Mouse (Mus musculus) liver, embryonic 12.5 days (tissue): ENCODE results near the gene Zc3h12b. TPM values are rescaled to one million over a fixed set of nuclear protein-coding genes. Genes with fewer than 3 reads are reported as not detected.

ENCODE experiments used
- ATAC-seq: fragments of 200-750 bp; cut with Nextera tagmentation; 2 replicates; pipeline ENCODE4 v1.8.0; 2017; ENCODE audit warnings: moderate number of reproducible peaks, mild to moderate bottlenecking, moderate library complexity
- H3K27ac ChIP-seq: fragments of 300-500 bp; sonication (generic); 2 replicates; pipeline ENCODE4 v1.5.1; 2016; ENCODE audit warnings: mild to moderate bottlenecking
- H3K27me3 ChIP-seq: fragments of 300-500 bp; sonication (generic); replicated peaks from 2 replicates; pipeline ENCODE4 v1.6.1; 2016; ENCODE audit warnings: mild to moderate bottlenecking, moderate library complexity
- H3K36me3 ChIP-seq: fragments of 300-500 bp; sonication (generic); 2 replicates; pipeline ENCODE4 v1.6.1; 2016; ENCODE audit warnings: mild to moderate bottlenecking, moderate library complexity
- H3K4me1 ChIP-seq: fragments of 300-500 bp; sonication (generic); 2 replicates; pipeline ENCODE4 v1.6.1; 2016
- H3K4me2 ChIP-seq: fragments of 300-500 bp; sonication (generic); 2 replicates; pipeline ENCODE4 v1.6.1; 2016; ENCODE audit warnings: mild to moderate bottlenecking, moderate library complexity
- H3K4me3 ChIP-seq: fragments of 300-500 bp; sonication (generic); 2 replicates; pipeline ENCODE4 v1.5.1; 2016; ENCODE audit warnings: mild to moderate bottlenecking, moderate library complexity
- H3K9ac ChIP-seq: fragments of 300-500 bp; sonication (generic); 2 replicates; pipeline ENCODE4 v1.6.1; 2016; ENCODE audit warnings: mild to moderate bottlenecking, moderate library complexity
- H3K9me3 ChIP-seq: fragments of 300-500 bp; sonication (generic); replicated peaks from 2 replicates; pipeline ENCODE4 v1.6.1; 2016; ENCODE audit warnings: mild to moderate bottlenecking, moderate library complexity
- WGBS: fragments of 180-500 bp; shearing (Covaris S2); methylation state at CpG from one replicate; pipeline ENCODE4 v1.1.7; 2016; ENCODE audit not compliant: insufficient replicate concordance; 5-methylcytosine and 5-hydroxymethylcytosine counted together
- polyA plus RNA-seq: library from polyadenylated mRNA; unstranded; fragments of >200 nt; fragmentation: Nextera tagmentation; extraction: Ambion mirVana; gene quantifications from 2 replicates; pipeline ENCODE4 v1.2.1, GENCODE M21; 2016

Gene Zc3h12b
- 0.46 and 0.48 TPM in 2 replicates for polyA plus RNA-seq

DNA sequence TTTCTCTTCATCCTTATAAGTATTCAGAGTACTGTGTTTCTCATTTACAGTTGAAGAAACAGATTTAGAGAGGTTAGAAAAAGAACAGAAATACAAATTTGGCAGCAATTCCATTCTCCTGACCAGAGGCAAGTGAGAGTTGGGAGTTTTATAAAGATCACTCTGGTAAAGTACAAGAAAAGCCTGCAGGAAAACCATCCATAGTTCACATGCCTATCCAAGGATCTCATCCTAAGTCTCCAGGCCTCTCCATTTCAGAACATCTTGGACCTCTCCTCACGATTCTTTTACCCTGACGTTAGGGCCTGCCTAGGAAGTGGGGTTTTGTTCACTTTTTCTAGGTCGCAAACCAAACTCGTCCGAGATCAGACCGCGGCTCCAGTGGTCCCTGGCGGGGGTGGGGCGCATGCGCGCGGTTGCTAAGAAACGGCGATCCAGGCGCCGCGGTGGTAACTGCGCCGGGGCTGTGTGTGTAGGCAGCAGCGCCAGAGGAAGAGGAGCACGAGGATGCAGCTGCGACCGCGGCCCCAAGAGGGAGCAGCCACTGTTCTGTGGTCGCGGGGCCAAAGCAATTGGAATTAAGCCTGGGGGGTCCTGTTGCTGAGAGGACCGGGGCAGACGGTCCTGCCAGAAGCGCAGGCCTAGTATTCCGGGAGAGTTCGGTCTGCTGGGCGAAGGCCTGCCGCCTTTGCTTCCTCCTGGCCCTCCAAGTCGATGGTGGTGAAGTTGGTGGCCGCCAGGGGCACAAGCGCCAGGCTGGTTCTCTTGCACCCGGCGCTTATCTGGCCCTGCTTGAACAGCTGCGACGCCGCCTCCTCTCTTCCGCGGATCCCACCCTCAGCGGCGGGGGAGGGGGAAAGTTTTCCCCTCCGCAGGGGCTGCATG lies at the start of gene Zc3h12b:
TSS of gene Zc3h12b (plus strand) at position 452 of the 885 bp plus-strand sequence.
- H3K4me3 ChIP-seq: peak within 1 kb of the TSS; percentile 49
- H3K4me2 ChIP-seq: peak within 1 kb of the TSS; percentile 69
- H3K4me1 ChIP-seq: no peaks in the 10 kb centered on the region
- peak; percentile 82 for ATAC-seq
- peak within 1 kb of the TSS; percentile 31 for H3K9ac ChIP-seq
- H3K27ac ChIP-seq: no peak within 1 kb of the TSS
- 6% methylated on average over 43 of the region's 46 CpGs for WGBS
- no peaks in the 10 kb centered on the region for H3K36me3 ChIP-seq
- H3K9me3 ChIP-seq: no peaks in the 10 kb centered on the region
- H3K27me3 ChIP-seq: peaks cover 10% of the 10 kb centered on the region; the same call in 1 of the 2 replicates

DNA sequence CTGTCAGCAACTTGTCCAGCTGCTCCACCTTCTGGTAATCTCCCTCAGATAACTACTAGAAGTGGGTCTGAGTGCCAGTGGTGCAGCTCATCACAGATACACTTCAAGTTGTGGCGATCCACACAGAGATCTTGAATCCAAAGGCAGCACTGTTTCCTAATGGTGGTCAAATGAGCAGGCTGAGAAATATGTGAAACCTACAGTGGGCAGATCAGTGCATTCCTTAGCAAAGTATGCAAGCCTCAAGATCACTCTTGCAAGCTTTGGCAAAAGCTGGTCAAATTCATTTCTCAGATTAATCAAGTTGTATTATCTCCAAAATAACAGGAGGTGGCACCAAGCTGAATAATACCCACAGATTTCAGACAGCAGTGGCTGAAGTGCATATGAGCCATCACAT lies 29.3 kb upstream of the Zc3h12b start:
- H3K36me3 ChIP-seq: no peaks in the 10 kb centered on the region
- H3K27me3 ChIP-seq: no peaks in the 10 kb centered on the region
- H3K9ac ChIP-seq: no peak overlapping the region
- no peak for ATAC-seq
- no peak overlapping the region for H3K4me3 ChIP-seq
- no peaks in the 10 kb centered on the region for H3K9me3 ChIP-seq
- 57% methylated on average over 1 of the region's 1 CpGs for WGBS
- H3K4me1 ChIP-seq: no peaks in the 10 kb centered on the region
- H3K4me2 ChIP-seq: no peak overlapping the region
- no peak overlapping the region for H3K27ac ChIP-seq

DNA sequence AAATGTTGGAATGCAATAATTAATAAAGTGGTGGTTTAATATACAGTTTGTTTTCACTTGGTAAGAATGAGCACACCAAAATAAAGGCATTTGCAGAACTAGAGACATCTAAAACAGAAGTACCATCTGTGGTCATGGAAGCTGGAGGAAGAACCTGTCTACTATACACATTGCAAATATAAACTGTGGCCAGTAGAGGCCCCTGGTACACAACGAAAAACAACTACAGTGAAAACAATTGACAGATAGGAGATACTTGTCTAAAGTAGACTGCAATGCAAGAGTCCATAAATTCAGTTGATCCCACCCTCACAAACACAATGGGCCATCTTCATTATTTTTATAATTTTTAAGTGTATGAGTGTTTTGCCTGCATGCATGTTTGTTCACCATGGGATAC lies 24.4 kb upstream of the Zc3h12b start:
- H3K4me1 ChIP-seq: no peaks in the 10 kb centered on the region
- no peak overlapping the region for H3K27ac ChIP-seq
- no peak overlapping the region for H3K4me3 ChIP-seq
- 27% methylated on average over 1 of the region's 1 CpGs for WGBS
- no peaks in the 10 kb centered on the region for H3K27me3 ChIP-seq
- ATAC-seq: no peak
- H3K9ac ChIP-seq: no peak overlapping the region
- no peaks in the 10 kb centered on the region for H3K36me3 ChIP-seq
- no peaks in the 10 kb centered on the region for H3K9me3 ChIP-seq
- no peak overlapping the region for H3K4me2 ChIP-seq

DNA sequence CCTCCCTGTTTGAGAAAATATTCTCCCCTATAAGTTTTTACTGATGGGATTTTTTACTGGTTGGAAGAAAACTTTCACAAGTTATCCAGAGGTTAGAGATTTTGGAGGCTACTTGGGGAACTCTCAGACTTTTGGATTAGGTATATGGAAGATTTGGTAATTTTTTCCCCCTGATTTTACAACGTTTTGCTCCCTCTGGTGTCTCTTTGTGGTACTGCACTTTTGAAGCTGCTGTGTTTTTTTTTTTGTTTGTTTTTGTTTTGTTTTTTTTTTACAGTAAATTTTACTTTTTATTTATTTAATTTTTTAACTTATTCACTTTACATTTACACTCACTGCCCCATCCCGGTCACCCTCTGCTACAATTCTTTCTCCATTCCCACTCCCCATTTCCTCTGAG lies 26.8 kb downstream of the Zc3h12b start:
- H3K9ac ChIP-seq: no peak overlapping the region
- no peaks in the 10 kb centered on the region for H3K27me3 ChIP-seq
- no peaks in the 10 kb centered on the region for H3K9me3 ChIP-seq
- ATAC-seq: no peak
- no peaks in the 10 kb centered on the region for H3K36me3 ChIP-seq
- H3K4me1 ChIP-seq: no peaks in the 10 kb centered on the region
- no peak overlapping the region for H3K27ac ChIP-seq
- 20% methylated on average over 2 of the region's 2 CpGs for WGBS
- H3K4me3 ChIP-seq: no peak overlapping the region
- no peak overlapping the region for H3K4me2 ChIP-seq

DNA sequence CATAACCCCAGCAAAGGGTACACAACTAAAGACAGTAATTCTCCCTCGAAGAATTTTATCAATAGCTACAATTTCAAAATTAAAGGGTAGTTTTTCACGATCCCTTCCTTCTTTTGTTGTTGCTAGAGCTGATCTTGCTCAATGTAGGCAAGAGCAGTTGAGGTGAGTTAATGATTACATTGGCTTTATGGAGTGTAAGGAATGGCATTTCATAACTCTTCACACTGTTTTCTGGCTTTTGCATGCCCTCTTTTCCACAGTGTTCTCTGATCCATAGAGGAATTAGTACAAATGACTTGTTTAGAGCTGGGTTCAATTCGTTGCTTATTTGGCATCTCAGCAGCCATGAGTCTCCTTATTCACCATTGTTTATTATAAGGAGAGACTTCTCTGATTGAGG lies 84.4 kb downstream of the Zc3h12b start:
- no peaks in the 10 kb centered on the region for H3K4me1 ChIP-seq
- no peak for ATAC-seq
- H3K27me3 ChIP-seq: no peaks in the 10 kb centered on the region
- H3K4me2 ChIP-seq: no peak overlapping the region
- no peak overlapping the region for H3K4me3 ChIP-seq
- no peak overlapping the region for H3K27ac ChIP-seq
- H3K36me3 ChIP-seq: no peaks in the 10 kb centered on the region
- no peak overlapping the region for H3K9ac ChIP-seq
- 55% methylated on average over 3 of the region's 3 CpGs for WGBS
- no peaks in the 10 kb centered on the region for H3K9me3 ChIP-seq

DNA sequence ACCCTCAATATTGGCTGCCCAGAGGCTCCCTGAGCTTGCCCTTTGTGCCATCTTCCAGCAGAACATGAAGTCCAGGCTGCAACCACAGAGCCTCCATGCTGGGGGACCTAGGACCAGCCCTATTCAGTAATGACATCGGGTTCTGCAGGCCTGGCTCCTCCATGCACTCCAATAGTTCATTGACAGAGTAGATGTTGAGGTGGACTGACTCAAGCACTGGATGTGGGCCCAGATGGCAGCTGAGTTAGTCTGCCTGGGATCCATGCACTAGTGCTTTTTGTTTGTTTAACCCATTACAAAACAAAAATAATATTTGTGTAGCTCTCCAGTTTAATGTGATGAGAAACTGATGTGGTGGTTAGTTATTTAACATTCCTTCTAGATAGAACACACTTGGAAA lies 90.3 kb downstream of the Zc3h12b start:
- Histone ChIP-seq H3K27ac (no peak overlapping the region), H3K4me3 (no peak overlapping the region), H3K9ac (no peak overlapping the region), H3K4me1 (no peaks in the 10 kb centered on the region), H3K4me2 (no peak overlapping the region), H3K27me3 (no peaks in the 10 kb centered on the region), H3K9me3 (no peaks in the 10 kb centered on the region), H3K36me3 (no peaks in the 10 kb centered on the region)
- no peak for ATAC-seq
- WGBS: 62% methylated on average over 1 of the region's 1 CpGs

DNA sequence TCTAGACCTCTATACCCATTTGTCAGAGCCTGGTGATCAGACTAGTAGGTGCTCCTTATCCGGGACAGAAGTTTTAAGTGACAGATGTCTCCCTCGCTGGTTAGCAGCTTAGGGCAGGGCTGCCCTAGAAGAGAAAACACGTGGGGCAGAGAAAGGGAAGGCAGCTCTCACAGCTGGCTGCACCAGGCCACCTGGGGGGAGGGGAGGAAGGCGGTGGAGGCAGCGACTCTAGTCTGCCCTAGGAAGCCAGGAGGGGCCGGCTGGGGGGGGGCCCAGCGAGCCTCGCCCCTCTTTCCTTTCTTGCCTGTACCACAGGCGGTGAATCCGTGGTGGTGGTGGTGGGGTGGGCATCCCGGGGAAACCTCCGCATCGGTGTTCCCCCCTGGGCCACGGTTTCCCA lies 141.3 kb downstream of the Zc3h12b start:
- 63% methylated on average over 13 of the region's 14 CpGs for WGBS
- no peaks in the 10 kb centered on the region for H3K27me3 ChIP-seq
- no peaks in the 10 kb centered on the region for H3K9me3 ChIP-seq
- no peak overlapping the region for H3K27ac ChIP-seq
- ATAC-seq: no peak
- no peak overlapping the region for H3K4me3 ChIP-seq
- H3K36me3 ChIP-seq: no peaks in the 10 kb centered on the region
- no peaks in the 10 kb centered on the region for H3K4me1 ChIP-seq
- no peak overlapping the region for H3K9ac ChIP-seq
- no peak overlapping the region for H3K4me2 ChIP-seq

DNA sequence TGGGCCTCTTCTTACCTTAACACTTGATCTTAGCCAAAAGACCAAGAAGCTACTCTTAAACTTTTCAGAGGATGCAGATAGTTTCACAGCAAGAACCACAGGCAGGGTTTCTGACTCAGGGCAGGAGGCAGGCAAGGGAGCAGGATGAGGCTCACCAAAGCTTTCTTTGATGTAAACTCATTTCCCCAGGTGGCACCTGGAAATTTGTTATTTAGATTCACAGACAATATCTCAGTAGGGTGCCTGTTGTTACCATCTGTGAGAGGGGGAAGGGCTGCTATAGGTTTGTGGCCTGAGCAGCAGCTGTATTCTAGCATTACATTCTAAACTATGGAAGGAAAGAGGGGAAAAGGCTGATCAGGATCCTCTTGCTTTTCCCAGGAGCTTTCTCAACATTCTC lies 169.6 kb downstream of the Zc3h12b start:
- H3K36me3 ChIP-seq: no peaks in the 10 kb centered on the region
- no peak for ATAC-seq
- no peak overlapping the region for H3K4me2 ChIP-seq
- no peak overlapping the region for H3K27ac ChIP-seq
- H3K27me3 ChIP-seq: no peaks in the 10 kb centered on the region
- H3K9me3 ChIP-seq: no peaks in the 10 kb centered on the region
- H3K9ac ChIP-seq: no peak overlapping the region
- no peaks in the 10 kb centered on the region for H3K4me1 ChIP-seq
- H3K4me3 ChIP-seq: no peak overlapping the region

DNA sequence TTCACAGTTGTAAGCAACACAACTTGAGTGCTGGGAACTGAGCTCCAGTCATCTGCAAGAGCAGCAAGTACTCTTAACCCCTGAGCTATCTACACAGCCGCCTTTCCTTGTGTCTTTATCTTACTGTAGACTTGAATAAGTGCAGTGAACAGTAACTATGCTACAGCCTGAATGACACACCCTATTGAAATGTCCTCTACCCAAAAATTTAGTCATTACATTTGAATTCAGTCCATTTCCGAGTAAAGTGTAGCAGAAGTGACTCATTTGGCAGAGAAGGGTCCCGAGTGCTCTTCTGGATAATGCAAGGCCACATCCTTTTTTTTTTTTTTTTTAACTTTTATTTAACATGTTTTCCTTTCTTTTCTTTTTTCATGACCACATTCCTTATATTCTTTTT lies 191.2 kb downstream of the Zc3h12b start:
- WGBS: 58% methylated on average over 3 of the region's 3 CpGs

DNA sequence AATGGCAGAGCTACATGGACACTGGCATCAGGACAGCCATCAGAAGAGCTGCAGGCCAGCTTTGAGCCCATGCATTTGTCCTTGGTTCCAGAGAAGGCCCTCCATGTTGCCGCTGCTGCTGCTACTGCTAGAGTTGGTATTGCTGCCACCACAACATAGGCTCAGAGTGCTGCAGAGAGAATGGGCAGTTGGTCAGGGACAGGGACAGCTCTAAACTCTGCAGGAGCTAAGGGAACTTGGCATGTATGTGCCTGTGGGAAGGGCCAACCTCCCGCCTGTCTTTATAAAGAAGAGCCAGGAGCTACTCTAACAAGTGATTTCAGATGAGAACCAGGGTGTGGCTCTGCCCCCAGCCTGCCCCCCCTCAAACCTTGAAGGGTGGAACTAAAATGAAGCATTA lies 224.0 kb downstream of the Zc3h12b start:
- Histone ChIP-seq H3K4me1 (no peaks in the 10 kb centered on the region), H3K36me3 (peaks cover 49% of the 10 kb centered on the region), H3K4me2 (no peak overlapping the region), H3K27ac (no peak overlapping the region), H3K4me3 (no peak overlapping the region), H3K9me3 (no peaks in the 10 kb centered on the region), H3K9ac (no peak overlapping the region), H3K27me3 (no peaks in the 10 kb centered on the region)
- no peak for ATAC-seq
- 70% methylated on average over 2 of the region's 2 CpGs for WGBS

More for the DNA sequence above, 191.2 kb downstream of the Zc3h12b start:
- no peaks in the 10 kb centered on the region for H3K27me3 ChIP-seq
- no peaks in the 10 kb centered on the region for H3K36me3 ChIP-seq
- no peak overlapping the region for H3K9ac ChIP-seq
- H3K4me1 ChIP-seq: no peaks in the 10 kb centered on the region
- ATAC-seq: no peak
- H3K9me3 ChIP-seq: no peaks in the 10 kb centered on the region
- H3K4me2 ChIP-seq: no peak overlapping the region
- no peak overlapping the region for H3K4me3 ChIP-seq
- no peak overlapping the region for H3K27ac ChIP-seq

DNA sequence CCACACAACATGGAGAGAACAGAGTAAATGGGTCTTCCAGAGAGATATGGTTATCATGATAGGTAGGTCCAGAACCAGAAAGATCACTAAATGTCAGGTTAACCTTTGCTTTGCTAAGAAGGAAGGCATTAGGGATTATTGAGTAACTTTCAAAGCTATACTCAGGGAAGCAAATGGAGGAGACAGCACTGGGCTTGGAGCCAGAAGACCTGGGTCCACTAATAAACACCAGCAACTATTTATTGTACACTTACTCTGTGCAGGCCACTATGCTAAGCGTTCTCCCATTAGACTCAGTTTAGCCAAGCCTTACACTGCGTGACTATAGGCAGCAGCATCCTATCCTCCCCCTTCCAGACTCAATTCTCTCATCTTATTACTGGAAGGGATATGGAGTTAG lies 234.0 kb downstream of the Zc3h12b start:
- Histone ChIP-seq H3K4me3 (no peak overlapping the region), H3K4me1 (no peaks in the 10 kb centered on the region), H3K4me2 (no peak overlapping the region), H3K9me3 (no peaks in the 10 kb centered on the region), H3K27ac (no peak overlapping the region), H3K36me3 (peaks cover 69% of the 10 kb centered on the region), H3K27me3 (no peaks in the 10 kb centered on the region), H3K9ac (no peak overlapping the region)
- ATAC-seq: no peak
- WGBS: 81% methylated on average over 2 of the region's 2 CpGs

DNA sequence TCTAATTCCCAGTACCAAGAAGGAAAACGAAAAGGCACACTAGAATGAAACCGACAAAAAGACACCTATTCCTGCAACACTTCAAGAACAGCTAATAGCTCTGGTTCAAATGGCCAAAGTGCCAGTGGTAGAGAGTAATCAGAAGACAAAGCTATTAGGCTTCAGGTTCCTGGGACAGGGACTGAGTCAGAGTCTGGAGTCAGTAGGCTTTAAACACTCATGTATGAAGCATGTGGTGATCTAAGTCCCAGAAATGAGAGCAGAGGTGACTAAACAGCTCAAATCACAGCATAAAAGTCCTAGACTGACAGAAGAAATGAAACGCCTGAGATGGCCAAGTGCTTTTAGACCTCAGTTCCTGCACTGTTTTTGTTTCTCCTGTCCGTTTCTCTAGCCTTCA lies 236.7 kb downstream of the Zc3h12b start:
- H3K4me1 ChIP-seq: no peaks in the 10 kb centered on the region
- 70% methylated on average over 4 of the region's 4 CpGs for WGBS
- no peaks in the 10 kb centered on the region for H3K27me3 ChIP-seq
- H3K27ac ChIP-seq: no peak overlapping the region
- H3K9ac ChIP-seq: no peak overlapping the region
- no peak for ATAC-seq
- H3K4me3 ChIP-seq: no peak overlapping the region
- H3K9me3 ChIP-seq: no peaks in the 10 kb centered on the region
- peaks cover 80% of the 10 kb centered on the region for H3K36me3 ChIP-seq
- H3K4me2 ChIP-seq: no peak overlapping the region

DNA sequence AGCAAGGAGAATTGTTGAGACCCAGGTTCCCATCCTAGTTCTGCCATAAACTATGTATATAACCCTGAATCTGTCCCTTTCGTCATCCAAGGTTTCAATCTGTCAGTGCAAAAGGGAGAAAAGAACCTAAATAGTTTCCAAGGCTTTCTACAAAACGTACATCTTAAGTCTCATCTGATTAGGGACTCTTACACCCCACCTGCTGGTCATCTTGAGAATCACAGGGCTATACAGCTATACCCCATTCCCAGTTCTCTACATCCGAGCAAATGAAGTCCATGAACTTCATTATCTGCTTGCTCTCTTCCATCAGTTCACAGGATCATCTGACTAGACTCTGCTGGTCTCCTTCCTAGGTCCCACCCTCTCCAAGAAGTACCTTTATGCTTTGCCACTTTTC lies 239.3 kb downstream of the Zc3h12b start:
- Histone ChIP-seq H3K36me3 (peaks cover 74% of the 10 kb centered on the region), H3K9me3 (no peaks in the 10 kb centered on the region), H3K27ac (no peak overlapping the region), H3K4me2 (no peak overlapping the region), H3K4me3 (no peak overlapping the region), H3K9ac (no peak overlapping the region), H3K4me1 (0 out of 2 replicates have a peak, but pooled peaks cover 4% of the 10 kb centered on the region), H3K27me3 (no peaks in the 10 kb centered on the region)
- WGBS: 47% methylated on average over 3 of the region's 3 CpGs
- no peak for ATAC-seq
